Mouse (Mus musculus): Measurements from ENCODE around the gene AC124502.3. TPM values are rescaled to one million over a fixed set of nuclear protein-coding genes. Genes with fewer than 3 reads are reported as not detected.

AC124502.3 gene
- polyA plus RNA-seq, 1 experiment from 2014 or later, result 0.54 TPM

DNA sequence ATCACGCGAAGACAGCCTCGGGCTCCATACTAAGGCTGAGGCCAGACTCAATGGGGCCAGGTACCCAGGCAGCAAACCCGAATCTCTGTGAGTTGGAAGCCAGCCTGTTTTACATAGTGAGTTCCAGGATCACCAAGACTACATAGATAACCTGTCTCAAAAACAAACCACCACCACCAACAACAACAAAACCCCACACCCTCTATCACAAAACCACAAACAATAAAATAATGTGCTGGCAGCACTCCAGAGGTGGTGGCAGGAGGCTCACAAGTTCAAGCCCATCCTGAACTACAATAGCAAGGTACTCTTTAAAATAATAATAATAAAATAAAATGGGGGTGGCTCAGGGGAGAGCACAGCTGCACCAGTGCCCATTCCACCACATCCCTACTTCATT lies 2.1 kb upstream of the AC124502.3 start:
- WGBS (ENCODE audit: insufficient replicate concordance), result 67% methylated on average over 4 of the region's 4 CpGs
- Histone ChIP-seq H3K9me3 (replicated peaks) (no peaks in the 10 kb centered on the region), H3K4me3 (replicated peaks) (no peak overlapping the region), H3K36me3 (replicated peaks) (no peaks in the 10 kb centered on the region), H3K9ac (no peak overlapping the region), H3K27me3 (peaks cover 4% of the 10 kb centered on the region; the same call in 1 of the 2 replicates), H3K4me1 (replicated peaks) (peaks cover 41% of the 10 kb centered on the region), H3K4me2 (no peak overlapping the region), H3K27ac (replicated peaks) (no peak overlapping the region)
- ATAC-seq (ENCODE audit: insufficient read depth), result no peak

DNA sequence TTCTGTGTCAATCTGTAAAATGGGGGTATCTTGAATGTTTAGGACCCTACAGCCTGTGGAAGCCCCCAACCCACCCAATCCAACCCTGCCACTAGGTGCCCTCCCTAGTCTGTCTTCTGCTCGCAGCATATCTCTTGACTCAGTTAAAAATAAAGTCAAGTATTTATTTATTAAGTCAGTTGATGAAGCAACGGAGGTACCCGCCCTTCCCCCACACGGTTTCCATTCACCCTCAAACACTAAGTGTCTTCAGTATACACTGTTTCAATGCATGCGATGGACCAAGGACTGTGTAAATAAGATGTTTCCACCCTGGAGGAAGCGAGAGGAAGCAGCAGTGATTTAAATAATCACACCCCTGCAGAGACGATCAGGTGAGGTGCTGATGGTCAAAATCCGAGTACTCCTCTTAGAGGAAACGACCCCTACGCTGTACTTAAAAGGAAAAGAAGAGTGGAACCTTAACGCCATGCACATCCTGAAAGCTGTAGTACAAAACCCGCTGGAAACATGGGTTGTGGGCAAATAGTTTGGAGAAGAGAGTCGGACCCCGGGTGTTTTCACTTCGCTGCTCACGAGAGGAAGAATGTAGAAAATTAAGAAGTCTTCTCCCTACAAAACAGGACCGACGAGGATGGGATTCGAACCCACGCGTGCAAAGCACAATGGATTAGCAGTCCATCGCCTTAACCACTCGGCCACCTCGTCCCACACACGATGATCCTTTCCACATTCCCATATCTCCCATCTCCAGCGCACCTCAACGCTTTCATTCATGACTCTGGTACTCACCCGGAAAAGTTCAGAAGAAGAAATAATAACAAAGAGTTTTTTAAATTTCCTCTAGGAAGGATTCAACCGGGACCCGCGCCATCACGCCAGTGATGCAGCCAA lies 766 bp upstream of the AC124502.3 start:
- peak; percentile 23; the same call in 1 of the 2 replicates for ATAC-seq (ENCODE audit: insufficient read depth)
- peak overlapping the region; percentile 69; the same call in 1 of the 2 replicates for H3K9ac ChIP-seq
- WGBS (ENCODE audit: insufficient replicate concordance), result 4% methylated on average over 32 of the region's 32 CpGs
- peaks cover 4% of the 10 kb centered on the region; the same call in 1 of the 2 replicates for H3K27me3 ChIP-seq
- peak overlapping the region; percentile 91 for H3K4me2 ChIP-seq
- 0 out of 2 replicates have a peak overlapping the region, but pooled peaks have one; percentile 14 for H3K27ac ChIP-seq (replicated peaks)
- peak overlapping the region; percentile 70 for H3K4me3 ChIP-seq (replicated peaks)
- H3K9me3 ChIP-seq (replicated peaks), result no peaks in the 10 kb centered on the region
- peaks cover 52% of the 10 kb centered on the region for H3K4me1 ChIP-seq (replicated peaks)
- no peaks in the 10 kb centered on the region for H3K36me3 ChIP-seq (replicated peaks)

DNA sequence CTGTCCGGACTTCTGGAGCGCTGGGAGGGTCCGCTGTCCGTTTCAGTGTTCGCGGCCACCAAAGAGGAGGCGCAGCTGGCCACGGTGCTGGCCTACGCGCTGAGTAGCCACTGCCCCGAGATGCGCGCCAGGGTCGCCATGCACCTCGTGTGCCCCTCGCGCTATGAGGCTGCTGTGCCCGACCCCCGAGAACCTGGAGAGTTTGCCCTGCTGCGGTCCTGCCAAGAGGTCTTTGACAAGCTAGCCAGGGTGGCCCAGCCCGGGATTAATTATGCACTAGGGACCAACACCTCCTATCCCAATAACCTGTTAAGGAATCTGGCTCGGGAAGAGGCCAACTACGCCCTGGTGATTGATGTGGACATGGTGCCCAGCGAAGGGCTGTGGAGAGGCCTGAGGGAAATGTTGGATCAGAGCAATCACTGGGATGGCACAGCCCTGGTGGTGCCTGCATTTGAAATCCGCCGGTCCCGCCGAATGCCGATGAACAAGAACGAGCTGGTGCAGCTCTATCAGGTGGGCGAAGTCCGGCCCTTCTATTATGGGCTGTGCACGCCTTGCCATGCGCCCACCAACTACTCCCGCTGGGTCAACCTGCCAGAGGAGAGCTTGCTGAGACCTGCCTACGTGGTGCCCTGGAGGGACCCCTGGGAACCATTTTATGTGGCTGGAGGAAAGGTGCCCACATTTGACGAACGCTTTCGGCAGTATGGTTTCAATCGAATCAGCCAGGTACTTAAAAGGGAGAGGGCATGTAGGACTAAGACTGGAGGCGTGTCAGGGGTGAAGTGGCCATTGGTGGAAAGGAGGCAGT lies 817 bp downstream of the AC124502.3 start:
- 22% methylated on average over 41 of the region's 41 CpGs for WGBS (ENCODE audit: insufficient replicate concordance)
- no peak overlapping the region for H3K27ac ChIP-seq (replicated peaks)
- H3K36me3 ChIP-seq (replicated peaks), result no peaks in the 10 kb centered on the region
- no peak for ATAC-seq (ENCODE audit: insufficient read depth)
- peak overlapping the region; percentile 70 for H3K4me3 ChIP-seq (replicated peaks)
- H3K4me1 ChIP-seq (replicated peaks), result peaks cover 52% of the 10 kb centered on the region
- H3K4me2 ChIP-seq, result peak overlapping the region; percentile 91
- peak overlapping the region; percentile 69 for H3K9ac ChIP-seq
- H3K9me3 ChIP-seq (replicated peaks), result no peaks in the 10 kb centered on the region
- H3K27me3 ChIP-seq, result peaks cover 4% of the 10 kb centered on the region; the same call in 1 of the 2 replicates

DNA sequence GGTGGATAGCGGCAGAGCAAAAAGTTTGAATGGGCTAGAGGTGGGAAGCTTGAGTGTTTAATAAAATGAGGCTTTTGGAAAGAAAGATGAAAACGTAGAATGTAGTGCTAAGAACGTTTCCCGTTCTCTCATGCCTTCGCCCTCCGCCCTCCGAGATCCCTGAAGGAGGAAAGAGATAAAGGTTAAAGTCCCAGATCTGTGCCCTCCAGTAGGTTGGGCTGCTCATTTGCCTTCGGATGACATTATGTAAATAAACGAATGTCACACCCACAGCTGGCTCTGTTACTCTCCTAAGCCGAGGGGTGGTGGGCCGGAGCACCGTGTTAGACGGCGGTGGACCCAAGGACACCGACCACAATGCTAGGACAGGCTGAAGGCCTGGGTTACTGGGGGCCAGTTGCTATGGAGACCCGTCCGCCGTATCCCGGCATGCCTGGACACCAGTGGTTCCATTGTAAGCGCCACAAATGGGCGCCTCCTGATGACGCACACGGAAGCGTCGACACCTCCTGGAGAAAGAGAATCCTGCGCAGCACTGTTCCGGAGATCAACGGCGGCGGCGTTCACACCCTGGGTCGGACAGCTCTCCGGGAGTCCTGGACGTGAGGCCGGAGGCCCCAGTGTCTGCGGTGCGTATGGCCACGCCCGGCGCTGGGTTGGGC lies 2.3 kb downstream of the AC124502.3 start, which contains the start of gene Brms1:
Brms1 (plus strand) TSS at position 493 of the 662 bp plus-strand sequence.
- Histone ChIP-seq H3K27me3 (peaks cover 4% of the 10 kb centered on the region; the same call in 1 of the 2 replicates), H3K9ac (peak within 1 kb of the TSS; percentile 69), H3K4me2 (peak within 1 kb of the TSS; percentile 91), H3K27ac (replicated peaks) (peak within 1 kb of the TSS; percentile 84), H3K36me3 (replicated peaks) (0 out of 2 replicates have a peak, but pooled peaks cover 2% of the 10 kb centered on the region), H3K9me3 (replicated peaks) (no peaks in the 10 kb centered on the region), H3K4me1 (replicated peaks) (peaks cover 52% of the 10 kb centered on the region), H3K4me3 (replicated peaks) (peak within 1 kb of the TSS; percentile 74)
- WGBS (ENCODE audit: insufficient replicate concordance), result 3% methylated on average over 40 of the region's 40 CpGs
- ATAC-seq (ENCODE audit: insufficient read depth), result peak; percentile 78

DNA sequence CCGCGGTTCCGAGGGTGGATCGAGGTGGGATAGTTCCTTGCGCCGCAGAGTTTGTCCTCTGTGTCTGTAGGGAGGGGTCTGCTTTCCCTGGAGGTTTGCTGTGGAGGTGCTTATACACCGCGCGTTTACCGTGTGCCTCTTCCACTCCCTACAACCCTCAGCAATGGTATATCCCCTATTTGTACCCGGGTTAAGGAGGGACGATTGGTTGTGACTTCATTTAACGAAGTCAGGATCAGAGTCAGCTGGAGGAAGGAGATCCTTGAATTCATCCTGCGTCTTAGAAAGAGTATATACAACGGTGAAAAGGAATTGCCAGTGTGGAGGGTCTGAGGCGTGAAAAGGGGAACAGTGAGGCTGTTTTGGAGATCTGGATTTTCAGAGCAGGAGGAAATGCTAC lies 2.9 kb downstream of the AC124502.3 start:
- Histone ChIP-seq H3K27me3 (peaks cover 4% of the 10 kb centered on the region; the same call in 1 of the 2 replicates), H3K27ac (replicated peaks) (peak overlapping the region; percentile 84), H3K36me3 (replicated peaks) (peaks cover 8% of the 10 kb centered on the region), H3K4me1 (replicated peaks) (peaks cover 52% of the 10 kb centered on the region), H3K4me2 (peak overlapping the region; percentile 91), H3K9ac (peak overlapping the region; percentile 69), H3K4me3 (replicated peaks) (peak overlapping the region; percentile 74), H3K9me3 (replicated peaks) (no peaks in the 10 kb centered on the region)
- no peak for ATAC-seq (ENCODE audit: insufficient read depth)
- WGBS (ENCODE audit: insufficient replicate concordance), result 1% methylated on average over 16 of the region's 16 CpGs

DNA sequence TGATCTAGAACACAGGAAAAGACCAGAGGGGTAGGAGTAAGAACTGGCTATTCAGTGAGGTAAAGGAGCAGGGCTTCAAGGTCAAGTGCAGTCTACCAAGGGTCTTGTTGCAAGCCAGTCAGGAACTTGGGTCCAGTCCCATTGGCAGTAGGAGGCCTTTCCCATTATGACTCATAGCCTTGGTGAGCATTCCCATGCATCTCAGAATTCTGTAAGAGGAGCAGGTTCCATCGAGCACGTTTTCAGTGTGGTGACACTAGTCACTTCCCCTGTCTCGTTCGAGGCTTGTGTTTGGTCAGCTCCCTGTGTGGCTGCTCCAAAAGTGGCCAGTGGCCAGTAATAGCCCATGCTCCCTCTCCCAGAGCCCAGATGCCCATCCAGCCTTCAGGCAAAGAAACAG lies 6.8 kb downstream of the AC124502.3 start:
- H3K27ac ChIP-seq (replicated peaks), result no peak overlapping the region
- H3K36me3 ChIP-seq (replicated peaks), result peaks cover 28% of the 10 kb centered on the region
- H3K4me1 ChIP-seq (replicated peaks), result peaks cover 24% of the 10 kb centered on the region
- H3K4me3 ChIP-seq (replicated peaks), result no peak overlapping the region
- peaks cover 5% of the 10 kb centered on the region for H3K27me3 ChIP-seq
- 62% methylated on average over 4 of the region's 4 CpGs for WGBS (ENCODE audit: insufficient replicate concordance)
- no peak for ATAC-seq (ENCODE audit: insufficient read depth)
- no peak overlapping the region for H3K9ac ChIP-seq
- H3K4me2 ChIP-seq, result no peak overlapping the region
- no peaks in the 10 kb centered on the region for H3K9me3 ChIP-seq (replicated peaks)

DNA sequence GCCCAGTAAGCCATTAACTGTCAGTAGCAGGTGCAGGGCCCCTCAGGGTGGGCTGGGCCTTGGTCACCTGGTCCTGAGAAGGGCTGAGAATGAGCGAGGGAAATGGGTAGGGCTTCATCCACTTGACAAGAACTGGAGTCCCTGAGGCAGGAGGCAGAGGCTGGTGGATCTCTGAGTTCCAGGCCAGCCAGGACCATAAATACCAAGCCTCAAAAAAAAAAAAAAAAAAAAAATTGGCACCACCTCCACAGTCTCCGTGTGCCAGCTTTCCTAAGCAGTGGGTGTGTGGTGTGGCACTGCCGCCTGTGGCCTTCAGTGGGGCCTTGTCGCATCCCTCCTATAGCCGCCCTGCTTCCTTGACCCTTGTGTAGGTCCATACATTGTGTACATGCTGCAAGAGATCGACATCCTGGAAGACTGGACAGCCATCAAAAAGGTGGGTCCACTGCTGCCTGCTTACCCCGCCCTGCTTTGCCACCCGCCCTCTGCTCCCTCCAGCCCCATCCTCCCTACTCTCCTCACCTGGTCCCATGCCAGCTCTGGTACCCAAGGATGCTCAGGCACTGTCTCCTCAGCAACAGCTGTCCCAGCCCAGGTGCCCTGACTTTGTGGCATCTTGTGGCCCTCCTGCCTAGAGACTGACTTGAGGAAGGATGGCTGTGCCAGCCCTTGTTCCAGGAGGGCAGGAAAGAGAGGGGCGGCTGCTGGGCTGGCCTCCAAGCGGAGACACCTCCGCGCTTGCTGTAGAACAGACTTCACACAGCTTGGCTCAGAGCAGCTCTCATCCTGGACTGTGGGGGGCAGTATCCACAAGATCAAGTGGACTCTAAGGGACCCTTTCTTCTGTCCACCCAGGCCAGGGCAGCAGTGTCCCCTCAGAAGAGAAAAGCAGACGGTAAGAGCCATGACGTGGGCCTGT lies 9.7 kb downstream of the AC124502.3 start:
- no peak overlapping the region for H3K4me2 ChIP-seq
- ATAC-seq (ENCODE audit: insufficient read depth), result no peak
- H3K9me3 ChIP-seq (replicated peaks), result no peaks in the 10 kb centered on the region
- peaks cover 28% of the 10 kb centered on the region for H3K36me3 ChIP-seq (replicated peaks)
- no peak overlapping the region for H3K4me3 ChIP-seq (replicated peaks)
- no peak overlapping the region for H3K27ac ChIP-seq (replicated peaks)
- WGBS (ENCODE audit: insufficient replicate concordance), result 78% methylated on average over 14 of the region's 14 CpGs
- peaks cover 11% of the 10 kb centered on the region for H3K4me1 ChIP-seq (replicated peaks)
- H3K27me3 ChIP-seq, result peaks cover 34% of the 10 kb centered on the region
- H3K9ac ChIP-seq, result no peak overlapping the region

DNA sequence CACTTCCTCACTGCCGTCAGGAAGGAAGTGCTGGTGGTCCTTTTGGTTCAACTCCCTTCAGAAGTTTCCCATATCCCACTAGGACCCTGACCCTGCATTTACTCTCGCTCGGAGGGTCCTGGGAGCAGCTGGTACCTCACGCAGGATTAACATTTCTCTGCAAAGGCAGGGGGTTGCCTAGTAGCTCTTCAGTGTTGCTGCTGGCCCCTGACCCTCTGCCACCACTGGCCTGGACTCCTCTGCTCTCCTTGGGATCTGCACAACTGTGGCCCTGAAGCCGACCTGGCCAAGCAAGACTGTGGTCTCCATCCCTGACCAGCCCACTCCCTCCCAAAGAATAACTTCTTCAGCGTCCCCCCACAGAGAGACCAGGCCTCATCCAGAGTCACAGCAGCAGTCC lies 10.6 kb downstream of the AC124502.3 start:
- no peak for ATAC-seq (ENCODE audit: insufficient read depth)
- 68% methylated on average over 6 of the region's 6 CpGs for whole genome bisulfite sequencing (ENCODE audit: insufficient replicate concordance)
- H3K4me2 ChIP-seq, result no peak overlapping the region
- no peak overlapping the region for H3K4me3 ChIP-seq (replicated peaks)
- H3K9ac ChIP-seq, result no peak overlapping the region
- peaks cover 41% of the 10 kb centered on the region for H3K27me3 ChIP-seq
- H3K27ac ChIP-seq (replicated peaks), result no peak overlapping the region
- H3K4me1 ChIP-seq (replicated peaks), result peaks cover 13% of the 10 kb centered on the region
- H3K9me3 ChIP-seq (replicated peaks), result no peaks in the 10 kb centered on the region
- peaks cover 28% of the 10 kb centered on the region for H3K36me3 ChIP-seq (replicated peaks)

DNA sequence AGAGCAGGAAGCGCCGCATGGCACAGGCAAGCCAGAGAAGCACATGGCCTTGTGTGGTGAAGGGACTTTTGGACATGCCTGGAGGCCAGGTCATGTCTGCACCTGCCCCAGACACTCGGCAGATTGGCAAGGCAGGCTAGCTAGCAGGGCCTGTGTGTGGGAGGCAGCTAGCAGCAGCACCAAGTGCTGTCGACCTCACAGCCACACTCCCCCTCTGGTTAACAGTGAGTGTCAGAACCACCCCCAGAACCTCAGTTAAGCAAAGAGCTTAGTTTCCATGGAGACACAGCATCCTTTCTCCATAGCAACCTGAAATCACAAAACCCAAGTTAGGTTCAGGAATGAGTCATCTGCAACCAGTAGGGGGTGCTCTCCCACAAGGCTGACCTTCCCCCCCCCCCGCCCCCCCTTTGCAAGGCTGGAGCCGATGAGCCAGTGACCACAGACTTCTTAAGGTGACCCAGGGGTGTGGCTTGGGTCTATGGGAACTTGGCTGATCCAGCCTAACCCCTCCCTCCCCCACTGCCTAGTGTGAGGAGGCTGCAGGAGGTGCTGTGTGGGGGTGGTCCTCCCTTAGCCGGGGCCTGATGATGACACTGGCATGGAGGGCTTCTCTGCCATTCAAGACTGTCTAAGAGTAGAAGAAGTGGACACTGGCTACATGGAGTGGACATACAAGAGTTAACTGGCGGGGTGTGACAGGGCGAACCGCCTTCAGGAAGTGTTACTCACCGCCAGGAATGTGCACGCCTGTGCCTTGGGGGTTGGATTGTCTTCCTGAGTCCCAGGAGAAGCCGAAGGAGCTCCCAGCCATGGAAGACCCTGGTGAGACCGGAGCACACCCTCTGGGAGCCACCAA lies 11.6 kb downstream of the AC124502.3 start, which contains the start of gene Rin1:
Rin1 (plus strand) TSS at position 435 of the 859 bp plus-strand sequence.
- Histone ChIP-seq H3K4me2 (peak within 1 kb of the TSS; percentile 18), H3K4me3 (replicated peaks) (peak within 1 kb of the TSS; percentile 10; the same call in 1 of the 2 replicates), H3K27me3 (peaks cover 46% of the 10 kb centered on the region), H3K27ac (replicated peaks) (no peak within 1 kb of the TSS), H3K36me3 (replicated peaks) (peaks cover 28% of the 10 kb centered on the region), H3K9ac (no peak within 1 kb of the TSS), H3K4me1 (replicated peaks) (peaks cover 13% of the 10 kb centered on the region), H3K9me3 (replicated peaks) (no peaks in the 10 kb centered on the region)
- ATAC-seq (ENCODE audit: insufficient read depth), result no peak
- 16% methylated on average over 14 of the region's 14 CpGs for WGBS (ENCODE audit: insufficient replicate concordance)
